Mouse (Mus musculus): ENCODE measurements around the gene Mfsd14a.

GRCm38 (mm10) chr3:116662463-116662863, at the start of gene Mfsd14a:
- TF ChIP-seq CTCF (IDR thresholded peaks at IDR 0.05; ENCODE audit: control insufficient read depth, insufficient read depth, insufficient read length) (no peak), MYOG (IDR thresholded peaks at IDR 0.05; ENCODE audit: control insufficient read depth, extremely low read depth, insufficient read length) (no peak)
